Mouse (Mus musculus): Measurements from ENCODE around the gene Podn.

DNA sequence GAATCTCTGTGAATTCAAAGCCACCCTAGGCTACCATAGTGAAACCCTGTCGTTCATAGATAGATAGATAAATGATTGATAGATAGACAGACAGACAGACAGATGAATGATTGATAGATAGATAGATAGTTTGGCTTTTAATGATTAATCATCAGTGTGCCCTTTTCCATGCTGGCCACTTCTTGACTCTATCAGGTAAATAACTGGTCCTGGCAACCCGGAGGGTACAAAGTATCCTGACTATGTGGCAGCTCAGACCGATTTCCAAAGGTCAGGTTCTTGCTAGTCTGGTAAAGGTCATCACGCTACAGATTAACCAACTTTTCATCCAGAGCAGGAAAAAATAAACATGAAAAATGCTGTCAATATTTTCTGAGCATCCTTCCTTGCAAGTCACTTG, 29.7 kb downstream of the Podn start:
- no peak for TF ChIP-seq CTCF (conservative IDR thresholded peaks at IDR 0.05; ENCODE audit: insufficient read depth, insufficient read length, low read depth, low read length)
- no peak for TF ChIP-seq POLR2A (IDR thresholded peaks at IDR 0.05; ENCODE audit: low read depth, low read length)
